Mouse (Mus musculus) hindbrain, embryonic 11.5 days (tissue): ENCODE results near the gene Chrng. TPM values are rescaled to one million over a fixed set of nuclear protein-coding genes. Genes with fewer than 3 reads are reported as not detected.

Experiments
- ATAC-seq: fragments of 200-750 bp; cut with Nextera tagmentation; 2 replicates; pipeline ENCODE4 v1.8.0; 2017; ENCODE audit warnings: mild to moderate bottlenecking, moderate TSS enrichment, moderate library complexity; ENCODE audit not compliant: low FRiP score
- DNase-seq: peaks from one replicate; pipeline ENCODE4 v3.0.0-alpha.2; 2015; ENCODE audit warnings: low spot score
- H3K27ac ChIP-seq: fragments of 300-500 bp; sonication (generic); 2 replicates; pipeline ENCODE4 v1.5.1; 2014; ENCODE audit warnings: mild to moderate bottlenecking, low read depth, low read length
- H3K27me3 ChIP-seq: fragments of 300-500 bp; sonication (generic); 2 replicates; pipeline ENCODE4 v1.6.1; 2014; ENCODE audit warnings: mild to moderate bottlenecking, low read length, moderate library complexity, mixed read lengths; ENCODE audit not compliant: control insufficient read depth, insufficient read depth
- H3K36me3 ChIP-seq: fragments of 300-500 bp; sonication (generic); 2 replicates; pipeline ENCODE4 v1.6.1; 2014; ENCODE audit warnings: mild to moderate bottlenecking, low read length, moderate library complexity, mixed read lengths; ENCODE audit not compliant: control insufficient read depth, insufficient read depth
- H3K4me1 ChIP-seq: fragments of 300-500 bp; sonication (generic); replicated peaks from 2 replicates; pipeline ENCODE4 v1.6.1; 2014; ENCODE audit warnings: low read length, mixed read lengths; ENCODE audit not compliant: control insufficient read depth, insufficient read depth
- H3K4me2 ChIP-seq: fragments of 300-500 bp; sonication (generic); replicated peaks from 2 replicates; pipeline ENCODE4 v1.6.1; 2014; ENCODE audit warnings: mild to moderate bottlenecking, low read depth, low read length
- H3K4me3 ChIP-seq: fragments of 300-500 bp; sonication (generic); 2 replicates; pipeline ENCODE4 v1.5.1; 2014; ENCODE audit warnings: low read depth, low read length
- H3K9ac ChIP-seq: fragments of 300-500 bp; sonication (generic); 2 replicates; pipeline ENCODE4 v1.6.1; 2014; ENCODE audit warnings: low read depth, low read length
- H3K9me3 ChIP-seq: fragments of 300-500 bp; sonication (generic); 2 replicates; pipeline ENCODE4 v1.6.1; 2016; ENCODE audit warnings: low read length; ENCODE audit not compliant: control insufficient read depth
- WGBS: fragments of 180-500 bp; shearing (Covaris S2); extraction: QIAGEN DNeasy Blood & Tissue Kit; methylation state at CpG from one replicate; pipeline ENCODE4 v1.1.7; 2014; 5-methylcytosine and 5-hydroxymethylcytosine counted together
- polyA plus RNA-seq: library from polyadenylated mRNA; unstranded; fragments of >200 nt; fragmentation: Nextera tagmentation; extraction: Ambion mirVana; gene quantifications from 2 replicates; pipeline ENCODE4 v1.2.1, GENCODE M21; 2014

Chrng gene
- polyA plus RNA-seq, 1 experiment from 2014 or later, result 0.73 TPM

- WGBS, result 1% methylated on average over 51 of the region's 54 CpGs
- Histone ChIP-seq H3K4me1 (no peaks in the 10 kb centered on the region), H3K4me3 (peak overlapping the region; percentile 52), H3K9ac (peak overlapping the region; percentile 40), H3K4me2 (peak overlapping the region; percentile 86), H3K9me3 (no peaks in the 10 kb centered on the region), H3K27me3 (peaks cover 35% of the 10 kb centered on the region), H3K27ac (no peak overlapping the region), H3K36me3 (no peaks in the 10 kb centered on the region)
- peak; percentile 56 for DNase-seq
- ATAC-seq, result peak; percentile 62
Measured at GRCm38 (mm10) chr1:87186261-87187036, 18.0 kb upstream of the Chrng start.

GRCm38 (mm10) chr1:87187037-87187355 lies 17.5 kb upstream of the Chrng start:
- DNase-seq (peak; percentile 93), ATAC-seq (peak; percentile 62)
- H3K36me3 ChIP-seq, result no peaks in the 10 kb centered on the region
- H3K4me1 ChIP-seq, result no peaks in the 10 kb centered on the region
- peak overlapping the region; percentile 86 for H3K4me2 ChIP-seq
- H3K4me3 ChIP-seq, result peak overlapping the region; percentile 52
- H3K27me3 ChIP-seq, result peaks cover 35% of the 10 kb centered on the region
- H3K27ac ChIP-seq, result no peak overlapping the region
- H3K9ac ChIP-seq, result peak overlapping the region; percentile 40
- no peaks in the 10 kb centered on the region for H3K9me3 ChIP-seq
- under 1% methylated on average over 15 of the region's 15 CpGs for WGBS

GRCm38 (mm10) chr1:87190429-87190828 lies 14.0 kb upstream of the Chrng start, which contains the start of gene Chrnd:
Chrnd (plus strand) TSS chr1:87190607.
- Histone ChIP-seq H3K27me3 (peaks cover 17% of the 10 kb centered on the region), H3K4me2 (no peak within 1 kb of the TSS), H3K9ac (no peak within 1 kb of the TSS), H3K27ac (no peak within 1 kb of the TSS), H3K4me3 (no peak within 1 kb of the TSS), H3K4me1 (no peaks in the 10 kb centered on the region), H3K36me3 (no peaks in the 10 kb centered on the region), H3K9me3 (no peaks in the 10 kb centered on the region)
- WGBS, result 53% methylated on average over 4 of the region's 4 CpGs
- DNase-seq (no peak), ATAC-seq (no peak)

- WGBS, result 85% methylated on average over 9 of the region's 9 CpGs
- H3K4me1 ChIP-seq, result no peaks in the 10 kb centered on the region
- no peak overlapping the region for H3K9ac ChIP-seq
- DNase-seq (no peak), ATAC-seq (no peak)
- no peak overlapping the region for H3K27ac ChIP-seq
- no peaks in the 10 kb centered on the region for H3K9me3 ChIP-seq
- H3K36me3 ChIP-seq, result no peaks in the 10 kb centered on the region
- H3K4me3 ChIP-seq, result no peak overlapping the region
- H3K4me2 ChIP-seq, result no peak overlapping the region
- no peaks in the 10 kb centered on the region for H3K27me3 ChIP-seq
Measured at GRCm38 (mm10) chr1:87197296-87197695, 7.2 kb upstream of the Chrng start.

- Histone ChIP-seq H3K4me2 (no peak overlapping the region), H3K4me1 (no peaks in the 10 kb centered on the region), H3K9me3 (no peaks in the 10 kb centered on the region), H3K9ac (no peak overlapping the region), H3K27me3 (no peaks in the 10 kb centered on the region), H3K36me3 (no peaks in the 10 kb centered on the region), H3K27ac (no peak overlapping the region), H3K4me3 (no peak overlapping the region)
- ATAC-seq, result no peak
- DNase-seq, result no peak
- WGBS, result 81% methylated on average over 12 of the region's 12 CpGs
Measured at GRCm38 (mm10) chr1:87198119-87199065, 6.1 kb upstream of the Chrng start.

GRCm38 (mm10) chr1:87200811-87201210 lies 3.6 kb upstream of the Chrng start:
- H3K27me3 ChIP-seq, result no peaks in the 10 kb centered on the region
- ATAC-seq (no peak), DNase-seq (no peak)
- no peak overlapping the region for H3K27ac ChIP-seq
- no peaks in the 10 kb centered on the region for H3K4me1 ChIP-seq
- 63% methylated on average over 2 of the region's 2 CpGs for WGBS
- no peak overlapping the region for H3K4me2 ChIP-seq
- no peak overlapping the region for H3K4me3 ChIP-seq
- H3K9ac ChIP-seq, result no peak overlapping the region
- H3K36me3 ChIP-seq, result no peaks in the 10 kb centered on the region
- no peaks in the 10 kb centered on the region for H3K9me3 ChIP-seq

- H3K27ac ChIP-seq, result no peak overlapping the region
- no peak overlapping the region for H3K4me2 ChIP-seq
- no peaks in the 10 kb centered on the region for H3K36me3 ChIP-seq
- DNase-seq (no peak), ATAC-seq (no peak)
- no peaks in the 10 kb centered on the region for H3K4me1 ChIP-seq
- H3K9ac ChIP-seq, result no peak overlapping the region
- no peak overlapping the region for H3K4me3 ChIP-seq
- peaks cover 2% of the 10 kb centered on the region; the same call in 1 of the 2 replicates for H3K27me3 ChIP-seq
- 71% methylated on average over 1 of the region's 1 CpGs for WGBS
- H3K9me3 ChIP-seq, result no peaks in the 10 kb centered on the region
Measured at GRCm38 (mm10) chr1:87201848-87202247, 2.6 kb upstream of the Chrng start.

- Histone ChIP-seq H3K9ac (no peak overlapping the region), H3K27me3 (peaks cover 2% of the 10 kb centered on the region; the same call in 1 of the 2 replicates), H3K4me2 (no peak overlapping the region), H3K4me3 (no peak overlapping the region), H3K27ac (no peak overlapping the region), H3K4me1 (no peaks in the 10 kb centered on the region), H3K9me3 (no peaks in the 10 kb centered on the region), H3K36me3 (no peaks in the 10 kb centered on the region)
- WGBS, result 77% methylated on average over 5 of the region's 5 CpGs
- DNase-seq (no peak), ATAC-seq (no peak)
Measured at GRCm38 (mm10) chr1:87203779-87204178, 678 bp upstream of the Chrng start.
